Mouse (Mus musculus) neural tube, embryonic 11.5 days (tissue): ENCODE measurements around the gene Sphk2. TPM values are rescaled to one million over a fixed set of nuclear protein-coding genes. Genes with fewer than 3 reads are reported as not detected.

Experiments used
- ATAC-seq: fragments of 200-750 bp; cut with Nextera tagmentation; 2 replicates; pipeline ENCODE4 v1.8.0; 2017; ENCODE audit warnings: moderate number of reproducible peaks, mild to moderate bottlenecking, moderate TSS enrichment, moderate library complexity; ENCODE audit not compliant: insufficient read depth, low FRiP score, low TSS enrichment
- DNase-seq: peaks from one replicate; pipeline ENCODE4 v3.0.0-alpha.2; 2015; ENCODE audit warnings: low spot score
- H3K27ac ChIP-seq: fragments of 300-500 bp; sonication (generic); 2 replicates; pipeline ENCODE4 v1.5.1; 2014; ENCODE audit warnings: low read depth, mild to moderate bottlenecking, low read length
- H3K27me3 ChIP-seq: fragments of 300-500 bp; sonication (generic); 2 replicates; pipeline ENCODE4 v1.6.1; 2014; ENCODE audit warnings: mild to moderate bottlenecking, low read length, mixed read lengths; ENCODE audit not compliant: control insufficient read depth, insufficient read depth
- H3K36me3 ChIP-seq: fragments of 300-500 bp; sonication (generic); 2 replicates; pipeline ENCODE4 v1.6.1; 2014; ENCODE audit warnings: mild to moderate bottlenecking, low read length, moderate library complexity, mixed read lengths; ENCODE audit not compliant: control insufficient read depth, insufficient read depth
- H3K4me1 ChIP-seq: fragments of 300-500 bp; sonication (generic); 2 replicates; pipeline ENCODE4 v1.6.1; 2014; ENCODE audit warnings: low read length, mixed read lengths; ENCODE audit not compliant: control insufficient read depth, insufficient read depth
- H3K4me2 ChIP-seq: fragments of 300-500 bp; sonication (generic); 2 replicates; pipeline ENCODE4 v1.6.1; 2014; ENCODE audit warnings: low read depth, mild to moderate bottlenecking, moderate library complexity
- H3K4me3 ChIP-seq: fragments of 300-500 bp; sonication (generic); 2 replicates; pipeline ENCODE4 v1.5.1; 2014; ENCODE audit warnings: low read depth, low read length
- H3K9ac ChIP-seq: fragments of 300-500 bp; sonication (generic); 2 replicates; pipeline ENCODE4 v1.6.1; 2014; ENCODE audit warnings: mild to moderate bottlenecking, low read length
- H3K9me3 ChIP-seq: fragments of 300-500 bp; sonication (generic); 2 replicates; pipeline ENCODE4 v1.6.1; 2016; ENCODE audit warnings: low read length; ENCODE audit not compliant: control insufficient read depth
- WGBS: fragments of 180-500 bp; shearing (Covaris S2); extraction: QIAGEN DNeasy Blood & Tissue Kit; methylation state at CpG from one replicate; pipeline ENCODE4 v1.1.7; 2014; 5-methylcytosine and 5-hydroxymethylcytosine counted together
- polyA plus RNA-seq: library from polyadenylated mRNA; unstranded; fragments of >200 nt; fragmentation: Nextera tagmentation; extraction: Ambion mirVana; gene quantifications from 2 replicates; pipeline ENCODE4 v1.2.1, GENCODE M21; 2014

Gene Sphk2
- polyA plus RNA-seq, 1 experiment from 2014 or later, result 23.7 TPM

- no peak for DNase-seq
- Histone ChIP-seq H3K27me3 (no peaks in the 10 kb centered on the region), H3K4me3 (0 out of 2 replicates have a peak overlapping the region, but pooled peaks have one; percentile 2), H3K36me3 (peaks cover 34% of the 10 kb centered on the region), H3K27ac (no peak overlapping the region), H3K4me2 (no peak overlapping the region), H3K4me1 (peaks cover 11% of the 10 kb centered on the region), H3K9me3 (no peaks in the 10 kb centered on the region), H3K9ac (no peak overlapping the region)
- 73% methylated on average over 13 of the region's 13 CpGs for WGBS
- ATAC-seq, result no peak
Observed at GRCm38 (mm10) chr7:45721642-45722347, 4.0 kb upstream of the Sphk2 start.

GRCm38 (mm10) chr7:45721234-45721571 is 3.4 kb upstream of the Sphk2 start:
- H3K4me2 ChIP-seq, result no peak overlapping the region
- H3K9ac ChIP-seq, result no peak overlapping the region
- H3K4me3 ChIP-seq, result no peak overlapping the region
- DNase-seq, result no peak
- peaks cover 31% of the 10 kb centered on the region for H3K36me3 ChIP-seq
- H3K27ac ChIP-seq, result no peak overlapping the region
- H3K4me1 ChIP-seq, result peaks cover 17% of the 10 kb centered on the region
- H3K9me3 ChIP-seq, result no peaks in the 10 kb centered on the region
- no peaks in the 10 kb centered on the region for H3K27me3 ChIP-seq
- no peak for ATAC-seq
- 79% methylated on average over 7 of the region's 7 CpGs for WGBS

GRCm38 (mm10) chr7:45720413-45721233 is 2.8 kb upstream of the Sphk2 start, which contains the start of gene Fam83e:
Gene Fam83e, plus strand, starts transcription at chr7:45721212.
- Histone ChIP-seq H3K4me3 (no peak within 1 kb of the TSS), H3K9me3 (no peaks in the 10 kb centered on the region), H3K36me3 (peaks cover 31% of the 10 kb centered on the region), H3K27me3 (no peaks in the 10 kb centered on the region), H3K4me2 (no peak within 1 kb of the TSS), H3K27ac (no peak within 1 kb of the TSS), H3K9ac (no peak within 1 kb of the TSS), H3K4me1 (peaks cover 22% of the 10 kb centered on the region)
- ATAC-seq (no peak), DNase-seq (no peak)
- WGBS, result 85% methylated on average over 14 of the region's 14 CpGs

- DNase-seq (no peak), ATAC-seq (no peak)
- Histone ChIP-seq H3K4me3 (no peak overlapping the region), H3K4me1 (peaks cover 25% of the 10 kb centered on the region), H3K9me3 (no peaks in the 10 kb centered on the region), H3K9ac (no peak overlapping the region), H3K27me3 (no peaks in the 10 kb centered on the region), H3K36me3 (peaks cover 28% of the 10 kb centered on the region), H3K4me2 (no peak overlapping the region), H3K27ac (no peak overlapping the region; the same call in 1 of the 2 replicates)
- WGBS, result 92% methylated on average over 15 of the region's 16 CpGs
Observed at GRCm38 (mm10) chr7:45719738-45720412, 2.1 kb upstream of the Sphk2 start.

GRCm38 (mm10) chr7:45719180-45719579 is 1.4 kb upstream of the Sphk2 start:
- H3K4me3 ChIP-seq, result peak overlapping the region; percentile 97
- H3K9ac ChIP-seq, result peak overlapping the region; percentile 98
- H3K4me2 ChIP-seq, result peak overlapping the region; percentile 93
- 86% methylated on average over 10 of the region's 10 CpGs for WGBS
- DNase-seq, result no peak
- H3K36me3 ChIP-seq, result peaks cover 23% of the 10 kb centered on the region
- H3K27me3 ChIP-seq, result no peaks in the 10 kb centered on the region
- no peak overlapping the region for H3K27ac ChIP-seq
- no peak for ATAC-seq
- peaks cover 31% of the 10 kb centered on the region for H3K4me1 ChIP-seq
- H3K9me3 ChIP-seq, result no peaks in the 10 kb centered on the region

GRCm38 (mm10) chr7:45718331-45718730 is 529 bp upstream of the Sphk2 start:
- ATAC-seq, result no peak
- Histone ChIP-seq H3K9ac (peak overlapping the region; percentile 98), H3K4me1 (peaks cover 33% of the 10 kb centered on the region), H3K27ac (peak overlapping the region; percentile 88), H3K36me3 (peaks cover 20% of the 10 kb centered on the region), H3K4me2 (peak overlapping the region; percentile 93), H3K9me3 (no peaks in the 10 kb centered on the region), H3K4me3 (peak overlapping the region; percentile 97), H3K27me3 (no peaks in the 10 kb centered on the region)
- DNase-seq, result no peak
- under 1% methylated on average over 20 of the region's 20 CpGs for WGBS

- H3K4me2 ChIP-seq, result peak overlapping the region; percentile 93
- DNase-seq (no peak), ATAC-seq (peak; percentile 14; the same call in 1 of the 2 replicates)
- H3K9ac ChIP-seq, result peak overlapping the region; percentile 86
- H3K27me3 ChIP-seq, result no peaks in the 10 kb centered on the region
- no peaks in the 10 kb centered on the region for H3K9me3 ChIP-seq
- H3K36me3 ChIP-seq, result peaks cover 20% of the 10 kb centered on the region
- WGBS, result 10% methylated on average over 31 of the region's 31 CpGs
- peak overlapping the region; percentile 97 for H3K4me3 ChIP-seq
- peak overlapping the region; percentile 88 for H3K27ac ChIP-seq
- H3K4me1 ChIP-seq, result peaks cover 33% of the 10 kb centered on the region
Observed at GRCm38 (mm10) chr7:45716952-45717917, 567 bp downstream of the Sphk2 start.

- H3K4me1 ChIP-seq, result peaks cover 33% of the 10 kb centered on the region
Observed at GRCm38 (mm10) chr7:45716460-45716857, 1.3 kb downstream of the Sphk2 start.

More at GRCm38 (mm10) chr7:45716460-45716857, 1.3 kb downstream of the Sphk2 start:
- H3K9ac ChIP-seq, result no peak overlapping the region
- no peaks in the 10 kb centered on the region for H3K27me3 ChIP-seq
- ATAC-seq, result no peak
- H3K4me3 ChIP-seq, result peak overlapping the region; percentile 97; the same call in 1 of the 2 replicates
- no peak for DNase-seq
- H3K27ac ChIP-seq, result no peak overlapping the region
- H3K36me3 ChIP-seq, result peaks cover 18% of the 10 kb centered on the region
- H3K4me2 ChIP-seq, result peak overlapping the region; percentile 93
- no peaks in the 10 kb centered on the region for H3K9me3 ChIP-seq
- 95% methylated on average over 3 of the region's 3 CpGs for WGBS
